Mouse (Mus musculus) ES-E14 (cell line): ENCODE results near the gene Theg. TPM values are rescaled to one million over a fixed set of nuclear protein-coding genes. Genes with fewer than 3 reads are reported as not detected.

Source experiments
- DNase-seq: peaks from one replicate; pipeline ENCODE4 v3.0.0-alpha.2; 2013; ENCODE audit warnings: low read depth, low spot score
- H3K27ac ChIP-seq: 2 replicates; pipeline ENCODE4 v1.5.1; 2012; ENCODE audit warnings: low read depth, mild to moderate bottlenecking, low read length, moderate library complexity, mixed read lengths; ENCODE audit not compliant: poor library complexity, insufficient read depth, severe bottlenecking
- H3K36me3 ChIP-seq: 2 replicates; pipeline ENCODE4 v1.6.1; 2012; ENCODE audit warnings: mild to moderate bottlenecking, low read length, moderate library complexity, mixed read lengths; ENCODE audit not compliant: control insufficient read depth, poor library complexity, insufficient read depth, severe bottlenecking
- H3K4me1 ChIP-seq, 2 experiments: fragments of 150-350 bp in 1 of 2; sonication (generic) in 1 of 2; 2 replicates each; pipeline ENCODE4 v1.6.1; 2012; ENCODE audit warnings: low read length in 2 of 2, mild to moderate bottlenecking in 1 of 2, mixed read lengths in 1 of 2; ENCODE audit not compliant: control insufficient read depth in 2 of 2, insufficient read depth in 2 of 2, poor library complexity in 1 of 2
- H3K4me3 ChIP-seq, 2 experiments: fragments of 150-350 bp in 1 of 2; sonication (generic) in 1 of 2; 2 replicates each; pipeline ENCODE4 v1.5.1; 2012; ENCODE audit warnings: low read length in 2 of 2, low read depth in 1 of 2, mild to moderate bottlenecking in 1 of 2, mixed read lengths in 1 of 2; ENCODE audit not compliant: insufficient read depth in 1 of 2, poor library complexity in 1 of 2, severe bottlenecking in 1 of 2
- H3K9ac ChIP-seq: 2 replicates; pipeline ENCODE4 v1.6.1; 2012; ENCODE audit warnings: low read depth, mild to moderate bottlenecking, low read length, mixed read lengths; ENCODE audit not compliant: poor library complexity, insufficient read depth, severe bottlenecking
- H3K9me3 ChIP-seq: fragments of 150-350 bp; sonication (generic); 2 replicates; pipeline ENCODE4 v1.6.1; 2012; ENCODE audit warnings: low read depth, mild to moderate bottlenecking, low read length; ENCODE audit not compliant: control insufficient read depth, insufficient read depth
- CHD2 ChIP-seq: IDR thresholded peaks from 2 replicates; pipeline ENCODE4 v1.6.1; 2014; ENCODE audit warnings: mild to moderate bottlenecking, low read depth, low read length, inconsistent platforms
- HCFC1 ChIP-seq: IDR thresholded peaks from 2 replicates; pipeline ENCODE4 v1.6.1; 2012; ENCODE audit warnings: low read length, inconsistent platforms, borderline replicate concordance; ENCODE audit not compliant: insufficient read depth
- MAFK ChIP-seq: IDR thresholded peaks from 2 replicates; pipeline ENCODE4 v1.6.1; 2014; ENCODE audit warnings: mild to moderate bottlenecking, low read depth, low read length, inconsistent platforms; ENCODE audit not compliant: insufficient read depth
- ZC3H11A ChIP-seq: IDR thresholded peaks from 2 replicates; pipeline ENCODE4 v1.6.1; 2012; ENCODE audit warnings: low read depth, mild to moderate bottlenecking, inconsistent platforms, low read length, borderline replicate concordance
- ZNF384 ChIP-seq: IDR thresholded peaks from 2 replicates; pipeline ENCODE4 v1.6.1; 2012; ENCODE audit warnings: low read depth, low read length, inconsistent platforms
- in situ Hi-C, 2 experiments: fragments of 600-800 bp; cut with MboI; formaldehyde crosslinking; loops; one replicate each; pipeline ENCODE4 v1.15.1; 2025; ENCODE audit warnings: low sequenced_read_pairs in 2 of 2, inconsistent platforms in 1 of 2; ENCODE audit not compliant: unreplicated experiment in 2 of 2
- total RNA-seq: library from RNA; depleted of rRNA; stranded (reverse); fragments of 300-350 nt; gene quantifications from 2 replicates; pipeline ENCODE4 v1.2.3, GENCODE M21; 2012

The Theg gene
- total RNA-seq, 1 experiment: not detected

DNA sequence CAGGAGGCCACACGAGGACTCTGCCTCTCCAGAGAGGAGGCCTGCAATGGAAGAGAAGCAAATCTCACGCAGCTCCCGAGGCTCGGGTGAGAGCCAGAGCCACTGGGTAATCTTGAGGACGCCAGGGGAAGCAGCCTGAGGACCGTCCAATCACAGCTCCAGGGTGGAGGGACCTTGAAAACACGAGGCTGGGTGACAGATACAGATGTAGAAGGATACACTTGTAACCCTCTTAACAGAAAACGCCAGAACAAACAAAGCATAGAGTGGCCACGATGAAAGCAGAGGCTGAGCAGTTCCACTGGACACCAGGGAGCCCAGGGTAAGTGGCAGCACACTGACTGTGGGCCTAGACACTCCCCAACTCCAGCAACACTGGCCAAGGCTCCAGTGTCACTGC is 36.8 kb downstream of the Theg start:
- H3K36me3 ChIP-seq: peaks cover 45% of the 10 kb centered on the region
- H3K27ac ChIP-seq: no peak overlapping the region
- in situ Hi-C loops: no loop called here
- H3K9ac ChIP-seq: no peak overlapping the region
- no peak overlapping the region for H3K4me3 ChIP-seq
- no peaks in the 10 kb centered on the region for H3K9me3 ChIP-seq
- no peak for DNase-seq
- peaks cover 0 to 13% of the 10 kb centered on the region in 2 experiments; a peak in 1 of 4 replicates for H3K4me1 ChIP-seq
- no peak for TF ChIP-seq ZC3H11A
- TF ChIP-seq MAFK: no peak
- TF ChIP-seq HCFC1: no peak
- TF ChIP-seq ZNF384: no peak
- TF ChIP-seq CHD2: no peak

DNA sequence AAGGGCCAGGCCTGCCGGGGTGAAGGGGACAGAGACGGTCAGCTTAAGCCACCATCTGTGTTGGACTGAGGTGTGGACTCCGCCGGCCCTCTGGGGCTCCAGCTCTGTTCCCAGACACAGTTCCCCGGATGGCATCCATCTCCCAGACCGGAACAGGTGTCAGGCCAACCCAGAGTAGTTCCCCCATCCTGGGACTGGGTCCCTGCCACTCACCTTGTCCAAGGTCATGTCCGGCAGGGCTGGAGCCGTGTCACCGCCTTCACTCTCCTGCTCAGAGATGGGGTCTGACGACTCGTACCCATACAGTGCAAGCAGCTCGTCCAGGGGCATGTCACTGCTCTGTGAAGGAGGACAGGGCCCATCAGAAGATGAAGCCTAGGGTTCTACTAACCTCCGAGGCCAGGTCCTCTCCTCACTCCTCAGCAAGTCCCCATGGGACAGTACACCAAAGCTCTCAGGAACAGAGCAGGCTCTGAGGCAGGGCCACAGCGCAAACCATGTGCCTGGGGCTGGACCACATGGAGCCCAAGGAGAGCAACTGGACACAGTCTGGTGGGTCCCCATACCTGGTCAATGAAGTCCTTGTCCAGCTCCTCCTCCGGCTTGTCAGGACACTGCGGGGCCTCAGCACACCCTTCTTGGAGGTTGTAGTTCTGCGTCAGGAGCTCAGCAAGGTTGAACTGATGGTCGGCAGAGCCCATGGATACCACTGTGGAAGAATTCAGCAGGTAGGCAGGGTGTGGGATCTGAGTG is 38.0 kb downstream of the Theg start:
- peaks cover 0 to 13% of the 10 kb centered on the region in 2 experiments; a peak in 1 of 4 replicates for H3K4me1 ChIP-seq
- in situ Hi-C loops: no loop called here
- H3K36me3 ChIP-seq: peaks cover 57% of the 10 kb centered on the region
- no peak overlapping the region for H3K4me3 ChIP-seq
- DNase-seq: no peak
- TF ChIP-seq ZNF384 (no peak), HCFC1 (no peak), MAFK (no peak), CHD2 (no peak), ZC3H11A (no peak)
- H3K9me3 ChIP-seq: no peaks in the 10 kb centered on the region
- no peak overlapping the region for H3K9ac ChIP-seq
- H3K27ac ChIP-seq: no peak overlapping the region

DNA sequence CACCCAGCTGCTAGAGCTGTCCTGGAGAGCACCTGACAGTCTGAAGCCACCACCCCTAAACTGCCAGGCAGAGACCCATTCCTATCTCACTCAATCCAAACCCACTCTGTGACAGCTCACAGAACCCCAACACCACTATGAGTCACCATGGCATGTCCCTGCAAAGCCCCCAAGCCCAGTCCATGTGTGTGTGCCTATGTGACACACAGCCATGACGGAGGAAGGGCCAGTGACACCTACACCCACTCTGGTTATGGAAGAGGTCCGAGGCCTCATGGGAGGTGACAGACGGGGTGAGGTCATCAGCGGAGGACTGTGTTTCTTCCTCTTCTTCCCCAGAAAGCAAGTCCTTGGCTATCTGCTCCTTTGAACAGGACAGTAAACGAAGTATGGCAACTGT is 38.6 kb downstream of the Theg start:
- Histone ChIP-seq H3K4me1 (peaks cover 0 to 9% of the 10 kb centered on the region in 2 experiments; a peak in 1 of 4 replicates), H3K9ac (no peak overlapping the region), H3K36me3 (peaks cover 63% of the 10 kb centered on the region), H3K9me3 (no peaks in the 10 kb centered on the region), H3K4me3 (no peak overlapping the region), H3K27ac (no peak overlapping the region)
- in situ Hi-C loops: no loop called here
- DNase-seq: no peak
- TF ChIP-seq CHD2 (no peak), HCFC1 (no peak), ZNF384 (no peak), MAFK (no peak), ZC3H11A (no peak)

DNA sequence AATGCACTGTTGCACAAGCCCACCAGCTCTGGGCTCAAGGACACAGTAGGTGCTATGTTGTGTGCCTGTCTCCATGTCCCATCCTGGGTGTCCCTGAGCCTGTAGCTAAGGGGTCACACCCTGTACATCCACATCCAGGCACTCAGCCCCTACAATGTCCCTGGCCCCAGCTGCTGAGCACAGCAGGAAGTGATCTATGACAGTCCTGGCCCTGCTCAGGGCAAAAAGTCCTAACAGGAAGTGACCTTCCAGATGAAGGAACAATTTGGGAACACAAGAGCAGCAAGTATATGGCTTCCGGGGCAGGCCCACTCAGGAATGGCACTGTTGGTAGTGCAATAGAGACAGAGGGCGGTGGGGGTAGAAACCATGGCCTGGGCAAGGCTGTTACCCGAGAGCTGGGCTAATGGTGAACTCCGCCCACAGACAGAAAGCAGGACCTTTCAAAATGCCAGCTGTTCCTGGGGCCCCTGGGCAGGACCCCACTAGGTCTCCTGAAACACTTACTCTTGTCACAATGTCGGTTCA is 39.9 kb downstream of the Theg start:
- no peak for DNase-seq
- Histone ChIP-seq H3K9ac (no peak overlapping the region), H3K9me3 (no peaks in the 10 kb centered on the region), H3K4me1 (peaks cover 0 to under 1% of the 10 kb centered on the region in 2 experiments; a peak in 1 of 4 replicates), H3K27ac (no peak overlapping the region), H3K4me3 (no peak overlapping the region), H3K36me3 (peaks cover 76% of the 10 kb centered on the region)
- no peak for TF ChIP-seq ZNF384
- no peak for TF ChIP-seq CHD2
- no peak for TF ChIP-seq MAFK
- TF ChIP-seq HCFC1: no peak
- no peak for TF ChIP-seq ZC3H11A
- in situ Hi-C loops: no loop called here
